Mouse (Mus musculus): ENCODE measurements around the gene Pigh. TPM values are rescaled to one million over a fixed set of nuclear protein-coding genes. Genes with fewer than 3 reads are reported as not detected.

Gene Pigh
- total RNA-seq, 2 experiments from 2014 or later, result 8.3 to 9.6 TPM

Other genes starting within 250 kb of the Pigh start
- 100 to 1,000 TPM; 301 to 302 TPM for gene Atp6v1d, start 228.0 kb downstream of the Pigh start, total RNA-seq (2021)
- 10 to 100 TPM; 48.9 to 52.7 TPM for gene Eif2s1, start 227.8 kb downstream of the Pigh start, total RNA-seq (2021)
- gene Plek2, start 182.7 kb downstream of the Pigh start, total RNA-seq (2021), result under 1 TPM; 0.21 to 0.30 TPM
- gene Tmem229b, start 82.0 kb downstream of the Pigh start, total RNA-seq (2021), result 10 to 100 TPM; 24.8 to 25.5 TPM
- gene Plekhh1, start 60.5 kb downstream of the Pigh start, total RNA-seq (2021), result 10 to 100 TPM in 1 of 2 experiments, 1 to 10 TPM in 1; 9.9 to 12.5 TPM
- gene Arg2, start 41.1 kb upstream of the Pigh start, total RNA-seq (2021), result 1 to 10 TPM; 2.0 to 2.7 TPM
- 100 to 1,000 TPM; 264 to 275 TPM for gene Vti1b, start 83.0 kb upstream of the Pigh start, total RNA-seq (2021)
- 10 to 100 TPM; 22.5 to 26.6 TPM for gene Rdh11, start 102.6 kb upstream of the Pigh start, total RNA-seq (2021)
- gene Rdh12, start 119.3 kb upstream of the Pigh start, total RNA-seq (2021), result 1 to 10 TPM; 1.5 to 2.1 TPM
- gene Zfyve26, start 206.7 kb upstream of the Pigh start, total RNA-seq (2021), result 10 to 100 TPM; 27.6 to 27.9 TPM
- gene Rad51b, start 207.6 kb upstream of the Pigh start, total RNA-seq (2021), result under 1 TPM; 0.23 to 0.26 TPM